ENCODE assay signal across 7 mouse cellular contexts in genomic region chr11:99024468-99025134, GRCm38 (mm10). TPM values are rescaled to one million over a fixed set of nuclear protein-coding genes. Genes with fewer than 3 reads are reported as not detected.
DNase-seq lines count a peak whose midpoint lies in the region; ATAC-seq and TF ChIP-seq lines count a peak whose summit lies in the region.

No protein-coding gene starts in this region.

- H3K9ac ChIP-seq in limb, embryonic 13.5 days: no peak overlapping the region
- no peak overlapping the region for H3K9ac ChIP-seq in stomach, embryonic 14.5 days (replicated peaks; ENCODE audit: low read depth, low read length)

- ATAC-seq in limb, embryonic 13.5 days (ENCODE audit: low FRiP score, low read depth): peak; percentile 17; the same call in 1 of the 2 replicates
- 0 out of 2 replicates have a peak, but pooled peaks have one; percentile 7 for ATAC-seq in stomach, embryonic 14.5 days (ENCODE audit: insufficient number of reproducible peaks, insufficient read depth, low FRiP score, low read depth)

- no peaks in the 10 kb centered on the region for H3K36me3 ChIP-seq in spleen, adult 2 months (ENCODE audit: control insufficient read depth, insufficient read depth, low read length)
- peaks cover 31% of the 10 kb centered on the region for H3K36me3 ChIP-seq in forebrain, embryonic 10.5 days (replicated peaks)
- H3K36me3 ChIP-seq in limb, embryonic 13.5 days: peaks cover 22% of the 10 kb centered on the region
- H3K36me3 ChIP-seq in stomach, embryonic 14.5 days (ENCODE audit: control insufficient read depth, insufficient read depth, low read length): peaks cover 21% of the 10 kb centered on the region

- no peaks in the 10 kb centered on the region for H3K9me3 ChIP-seq in forebrain, embryonic 10.5 days
- H3K9me3 ChIP-seq in limb, embryonic 13.5 days: no peaks in the 10 kb centered on the region
- no peaks in the 10 kb centered on the region for H3K9me3 ChIP-seq in stomach, embryonic 14.5 days (ENCODE audit: control insufficient read depth, low read depth, low read length)

- H3K27me3 ChIP-seq in spleen, adult 2 months (ENCODE audit: control insufficient read depth, insufficient read depth, low read length): no peaks in the 10 kb centered on the region
- no peaks in the 10 kb centered on the region for H3K27me3 ChIP-seq in forebrain, embryonic 10.5 days (ENCODE audit: poor library complexity, severe bottlenecking)
- H3K27me3 ChIP-seq in limb, embryonic 13.5 days: no peaks in the 10 kb centered on the region
- no peaks in the 10 kb centered on the region for H3K27me3 ChIP-seq in stomach, embryonic 14.5 days (ENCODE audit: control insufficient read depth, insufficient read depth, low read length)

- no peak for DNase-seq in spleen, adult 2 months (ENCODE audit: low read depth in 1 of 2, low spot score in 2 of 2)
- no peak for DNase-seq in spleen, adult 12 weeks (ENCODE audit: low spot score)
- DNase-seq in forebrain, embryonic 10.5 days (ENCODE audit: extremely low spot score, low spot score): no peak
- DNase-seq in layer of hippocampus, adult 9-10 months (ENCODE audit: low spot score): no peak
- no peak for DNase-seq in spleen, adult 18-20 months

- H3K27ac ChIP-seq in spleen, adult 2 months (ENCODE audit: insufficient read depth, low read length): no peak overlapping the region
- peak overlapping the region; percentile 94 for H3K27ac ChIP-seq in forebrain, embryonic 10.5 days
- H3K27ac ChIP-seq in limb, embryonic 13.5 days: peak overlapping the region; percentile 63
- peak overlapping the region; percentile 86 for H3K27ac ChIP-seq in stomach, embryonic 14.5 days (ENCODE audit: low read length)

- H3K4me3 ChIP-seq in spleen, adult 2 months (ENCODE audit: extremely low read depth, insufficient read depth, insufficient read length): peak overlapping the region; percentile 58
- peak overlapping the region; percentile 59 for H3K4me3 ChIP-seq in forebrain, embryonic 10.5 days
- peak overlapping the region; percentile 80 for H3K4me3 ChIP-seq in limb, embryonic 13.5 days
- peak overlapping the region; percentile 75 for H3K4me3 ChIP-seq in stomach, embryonic 14.5 days (ENCODE audit: low read depth, low read length)

- H3K4me1 ChIP-seq in spleen, adult 2 months (ENCODE audit: control insufficient read depth, insufficient read depth, insufficient read length): no peaks in the 10 kb centered on the region; the same call in 1 of the 2 replicates
- H3K4me1 ChIP-seq in forebrain, embryonic 10.5 days: peaks cover 24% of the 10 kb centered on the region
- H3K4me1 ChIP-seq in limb, embryonic 13.5 days: peaks cover 29% of the 10 kb centered on the region
- H3K4me1 ChIP-seq in stomach, embryonic 14.5 days (ENCODE audit: control insufficient read depth, insufficient read depth, low read length): peaks cover 13% of the 10 kb centered on the region; the same call in 1 of the 2 replicates

- no peak for TF ChIP-seq CTCF in spleen, adult 2 months (IDR thresholded peaks at IDR 0.05; ENCODE audit: extremely low read depth, insufficient read depth, insufficient read length, insufficient replicate concordance)

- H3K4me2 ChIP-seq in limb, embryonic 13.5 days (replicated peaks): peak overlapping the region; percentile 63
- H3K4me2 ChIP-seq in stomach, embryonic 14.5 days (replicated peaks; ENCODE audit: low read depth, low read length): peak overlapping the region; percentile 52

- no peak; the same call in 1 of the 2 replicates for TF ChIP-seq POLR2A in spleen, adult 2 months (IDR thresholded peaks at IDR 0.05; ENCODE audit: low read depth, low read length)

- 31% methylated on average over 18 of the region's 18 CpGs for WGBS in spleen, adult 2 months
- WGBS in forebrain, embryonic 10.5 days: 54% methylated on average over 18 of the region's 18 CpGs
- 44% methylated on average over 18 of the region's 18 CpGs for WGBS in limb, embryonic 13.5 days
- 34% methylated on average over 18 of the region's 18 CpGs for WGBS in stomach, embryonic 14.5 days

RNA-seq across cellular contexts. Expression of gene Top2a, which starts 0.6 kb away (rescaled TPM):
- 5.4 and 5.9 TPM in 2 replicates for polyA plus RNA-seq in spleen, adult 2 months (2012; rRNA removed)
- 366 and 373 TPM in 2 replicates for polyA plus RNA-seq in forebrain, embryonic 10.5 days (2016; fragmentation: Nextera tagmentation; extraction: Ambion mirVana)
- polyA plus RNA-seq in limb, embryonic 13.5 days (2015; fragmentation: Nextera tagmentation; extraction: Ambion mirVana): 270 and 275 TPM in 2 replicates
- 260 and 284 TPM in 2 replicates for polyA plus RNA-seq in stomach, embryonic 14.5 days (2014; fragmentation: Nextera tagmentation; extraction: Ambion mirVana)

RNA-seq across cellular contexts. Expression of gene Igfbp4, which starts 16.4 kb away (rescaled TPM):
- polyA plus RNA-seq in spleen, adult 2 months (2012; rRNA removed): 274 and 328 TPM in 2 replicates
- polyA plus RNA-seq in forebrain, embryonic 10.5 days (2016; fragmentation: Nextera tagmentation; extraction: Ambion mirVana): 364 and 368 TPM in 2 replicates
- 1,212 and 1,268 TPM in 2 replicates for polyA plus RNA-seq in limb, embryonic 13.5 days (2015; fragmentation: Nextera tagmentation; extraction: Ambion mirVana)
- polyA plus RNA-seq in stomach, embryonic 14.5 days (2014; fragmentation: Nextera tagmentation; extraction: Ambion mirVana): 494 and 532 TPM in 2 replicates

RNA-seq across cellular contexts. Expression of gene Gjd3, which starts 41.8 kb away (rescaled TPM):
- polyA plus RNA-seq in spleen, adult 2 months (2012; rRNA removed): 0.56 and 0.67 TPM in 2 replicates
- polyA plus RNA-seq in forebrain, embryonic 10.5 days (2016; fragmentation: Nextera tagmentation; extraction: Ambion mirVana): 0.20 and 0.24 TPM in 2 replicates
- polyA plus RNA-seq in limb, embryonic 13.5 days (2015; fragmentation: Nextera tagmentation; extraction: Ambion mirVana): 0.41 and 0.78 TPM in 2 replicates
- polyA plus RNA-seq in stomach, embryonic 14.5 days (2014; fragmentation: Nextera tagmentation; extraction: Ambion mirVana): not detected in 2 replicates

Comparison
In these comparisons a context has a peak if more than half of its experiments do, and no peak if none do; other contexts are left out.
1. RNA of gene Top2a, which starts 0.6 kb away (polyA plus RNA-seq): 366 to 373 TPM in forebrain, embryonic 10.5 days, 260 to 284 TPM in stomach, embryonic 14.5 days and 270 to 275 TPM in limb, embryonic 13.5 days; 5.4 to 5.9 TPM in spleen, adult 2 months; every median in the first group is over 10 times any median in the second.
2. Peak in every context shown above with its lines, with median percentiles within 50 percentile points of each other: H3K4me3 ChIP-seq.